Mouse (Mus musculus): ENCODE results near the gene Fmn2.

GRCm38 (mm10) chr1:174536742-174537453, 35.3 kb downstream of the Fmn2 start:
- TF ChIP-seq POLR2A (IDR thresholded peaks at IDR 0.05; ENCODE audit: borderline replicate concordance, control insufficient read depth, low read depth, low read length): no peak
- no peak for TF ChIP-seq CTCF (IDR thresholded peaks at IDR 0.05; ENCODE audit: control insufficient read depth, insufficient read depth, low read length)

All from bone marrow, adult 2 months (tissue).